Mouse (Mus musculus) adrenal gland, adult (tissue): ENCODE measurements at regions not wholly inside any gene's neighbourhood (a gene's known extent, or its start where the extent isn't known, plus 50 kb on each side); places are given as distances from the start of the nearest gene placed in this dataset.

Experiments used
- DNase-seq, 2 experiments: peaks; one replicate each; pipeline ENCODE4 v3.0.0; 2022 to 2023; ENCODE audit warnings: low spot score in 1 of 2; ENCODE audit not compliant: inconsistent age in 2 of 2

DNA sequence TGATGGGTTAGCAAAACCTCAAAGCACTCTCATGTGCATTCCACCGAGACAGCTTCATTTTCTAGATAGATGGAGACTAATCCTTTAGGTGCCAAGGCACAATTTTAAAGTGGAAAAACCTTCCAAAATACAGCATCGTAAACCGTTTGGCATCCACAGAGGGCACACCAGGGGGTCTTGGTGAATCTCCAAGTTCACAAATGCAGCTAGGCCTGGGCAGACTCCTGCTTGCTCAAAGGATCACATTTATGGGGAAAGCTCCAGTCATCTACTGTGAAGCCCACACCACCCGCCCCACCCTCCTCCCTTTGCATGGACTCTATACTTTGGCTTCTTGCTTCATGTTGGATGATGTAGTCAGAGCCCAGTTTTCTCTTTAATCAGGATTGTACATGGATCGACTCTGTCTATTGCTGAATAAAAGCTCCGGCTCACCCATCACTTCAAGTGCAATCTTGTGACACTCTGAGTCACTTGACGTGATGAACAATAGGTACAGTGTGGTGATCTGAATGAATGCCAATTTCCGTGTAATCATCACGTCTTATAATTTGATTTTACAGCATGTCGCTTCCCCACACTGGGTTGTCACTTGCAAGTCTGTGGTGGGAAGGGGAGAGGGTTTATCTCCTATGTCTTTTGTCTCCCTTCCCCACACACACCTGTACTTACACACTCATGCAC, 129.2 kb upstream of the Pkdcc start:
- no peak for DNase-seq

DNA sequence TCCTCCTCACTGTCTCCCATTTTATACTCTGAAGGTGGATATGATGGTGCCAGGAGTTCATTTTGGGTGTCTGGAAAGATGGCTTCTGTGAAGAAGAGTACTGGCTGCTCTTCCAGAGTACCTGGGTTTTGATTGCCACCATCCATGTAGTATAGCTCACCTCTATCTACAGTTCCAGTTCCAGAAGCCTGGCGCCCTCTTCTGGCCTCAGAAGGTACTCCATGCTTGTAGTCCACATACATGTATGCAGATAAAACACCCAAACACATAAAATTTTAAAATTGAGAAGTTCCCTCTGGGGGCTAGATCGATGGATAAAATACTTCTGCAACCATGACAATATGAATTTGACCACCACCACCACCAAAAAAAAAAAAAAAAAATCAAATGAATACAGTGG, 128.4 kb upstream of the Pkdcc start:
- DNase-seq = no peak

DNA sequence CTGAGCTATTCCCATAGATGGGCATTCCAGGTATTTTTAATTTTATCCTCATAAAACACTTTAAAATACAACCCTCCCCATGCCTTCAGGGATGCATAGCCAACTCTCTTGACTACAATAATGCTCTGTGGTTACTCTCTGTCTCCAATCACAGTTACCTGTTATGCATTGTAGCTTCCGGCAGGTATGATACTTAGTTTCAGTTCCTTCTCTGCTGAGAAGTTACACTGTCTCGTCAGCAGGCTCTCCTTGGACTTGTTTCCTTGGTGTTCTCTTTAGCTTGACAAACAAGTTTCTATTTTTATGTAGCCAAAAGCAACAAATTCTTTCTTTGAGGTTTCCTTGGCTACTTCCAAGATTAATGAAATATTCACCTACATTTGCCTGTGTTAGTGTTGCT, 126.6 kb upstream of the Pkdcc start:
- DNase-seq = no peak

DNA sequence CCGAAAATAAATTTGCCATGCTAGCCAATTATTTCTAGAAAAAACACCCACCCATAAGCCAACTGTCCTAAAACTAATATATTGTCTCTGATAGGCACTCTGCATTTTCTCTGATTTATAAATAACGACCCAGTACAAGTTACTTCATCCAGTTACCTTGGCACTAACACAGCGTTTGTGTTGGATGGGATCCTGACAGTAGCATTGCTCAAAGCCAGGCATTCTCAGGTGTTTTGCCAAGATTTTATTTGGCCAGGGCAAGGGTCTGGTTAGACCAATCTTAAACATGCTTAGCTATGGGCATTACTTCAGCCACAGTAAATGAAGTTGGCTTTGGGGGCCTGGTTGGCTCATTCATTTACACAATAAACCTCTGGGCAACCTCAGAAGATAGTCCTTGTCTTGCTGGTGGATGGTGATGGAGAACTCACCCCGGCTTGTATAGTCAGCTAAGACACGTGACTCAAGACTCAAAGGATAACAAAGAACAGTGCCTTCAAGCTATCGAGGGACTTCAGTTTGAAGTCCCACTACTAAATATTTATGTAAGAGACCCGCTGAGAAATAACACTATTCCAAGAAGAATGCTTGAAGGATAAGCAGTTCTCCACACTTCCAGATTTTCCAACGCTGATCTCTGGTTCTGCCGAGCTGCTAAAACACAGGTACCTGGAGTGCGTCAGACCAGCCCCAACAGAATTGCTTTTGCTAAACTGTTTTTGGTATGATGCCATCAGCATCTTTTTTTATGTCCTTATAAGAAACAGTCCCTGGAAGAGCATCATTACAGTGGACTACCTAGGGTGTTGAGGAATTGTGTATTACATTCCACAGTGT, 125.0 kb upstream of the Pkdcc start:
- no peak for DNase-seq

DNA sequence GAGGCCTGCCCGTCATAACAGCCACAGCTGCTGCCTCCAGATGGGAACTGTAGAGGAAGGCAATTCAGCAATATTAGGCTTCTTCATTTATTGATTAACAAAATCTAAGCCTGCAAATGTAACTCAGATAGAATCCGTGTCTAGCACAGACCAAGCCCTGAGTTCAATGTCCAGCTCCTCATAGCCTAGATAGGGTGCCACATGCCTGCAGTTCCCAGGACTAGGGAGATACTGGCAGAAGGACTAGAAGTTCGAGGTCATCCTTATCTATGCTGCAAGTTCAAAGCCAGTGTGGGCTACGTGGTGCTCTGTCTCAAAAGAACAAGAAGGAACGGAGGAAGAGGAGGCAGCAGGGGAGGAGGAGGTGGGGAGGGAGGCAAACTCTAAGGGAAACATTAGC, 121.2 kb upstream of the Pkdcc start:
- no peak for DNase-seq

DNA sequence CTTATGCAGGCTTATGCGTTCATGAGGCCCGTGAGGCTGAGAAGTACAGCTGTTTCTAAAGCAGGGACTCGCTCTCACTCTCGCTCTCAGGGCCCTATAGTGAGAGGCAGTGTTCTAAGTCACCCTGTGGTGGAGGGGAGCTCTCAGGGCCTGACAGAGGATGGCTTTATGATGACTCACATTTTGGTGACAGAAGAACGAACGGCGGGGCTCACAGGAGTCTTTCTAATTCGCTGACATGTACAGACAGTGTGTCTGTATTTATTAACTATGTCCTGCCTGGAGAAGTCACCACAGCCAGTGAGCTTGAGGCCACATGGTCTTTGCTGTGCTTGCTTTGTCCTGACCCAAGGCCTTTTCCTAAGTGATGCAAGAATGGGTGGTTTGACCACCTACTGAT, 118.6 kb upstream of the Pkdcc start:
- peak in 1 of 2 experiments; percentile 58 for DNase-seq

DNA sequence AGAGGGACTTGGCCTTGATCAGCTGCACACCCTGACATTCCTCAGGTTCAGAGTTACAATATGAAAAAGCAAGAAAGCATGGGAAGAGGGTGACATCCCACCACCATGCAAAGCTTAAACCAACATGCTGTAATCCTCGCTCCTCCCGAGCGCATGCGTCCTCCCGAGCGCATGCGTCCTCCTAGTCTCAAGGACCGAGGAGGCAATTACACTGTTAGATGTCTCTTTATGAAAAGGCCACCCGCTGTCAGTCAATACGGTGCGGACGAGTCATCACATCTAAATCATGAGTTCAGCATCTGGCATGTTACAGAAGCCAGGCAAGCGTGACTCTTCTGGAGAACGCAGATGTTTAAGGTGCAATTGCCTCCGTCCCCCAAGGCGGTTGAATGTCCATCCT, 117.1 kb upstream of the Pkdcc start:
- DNase-seq = no peak

DNA sequence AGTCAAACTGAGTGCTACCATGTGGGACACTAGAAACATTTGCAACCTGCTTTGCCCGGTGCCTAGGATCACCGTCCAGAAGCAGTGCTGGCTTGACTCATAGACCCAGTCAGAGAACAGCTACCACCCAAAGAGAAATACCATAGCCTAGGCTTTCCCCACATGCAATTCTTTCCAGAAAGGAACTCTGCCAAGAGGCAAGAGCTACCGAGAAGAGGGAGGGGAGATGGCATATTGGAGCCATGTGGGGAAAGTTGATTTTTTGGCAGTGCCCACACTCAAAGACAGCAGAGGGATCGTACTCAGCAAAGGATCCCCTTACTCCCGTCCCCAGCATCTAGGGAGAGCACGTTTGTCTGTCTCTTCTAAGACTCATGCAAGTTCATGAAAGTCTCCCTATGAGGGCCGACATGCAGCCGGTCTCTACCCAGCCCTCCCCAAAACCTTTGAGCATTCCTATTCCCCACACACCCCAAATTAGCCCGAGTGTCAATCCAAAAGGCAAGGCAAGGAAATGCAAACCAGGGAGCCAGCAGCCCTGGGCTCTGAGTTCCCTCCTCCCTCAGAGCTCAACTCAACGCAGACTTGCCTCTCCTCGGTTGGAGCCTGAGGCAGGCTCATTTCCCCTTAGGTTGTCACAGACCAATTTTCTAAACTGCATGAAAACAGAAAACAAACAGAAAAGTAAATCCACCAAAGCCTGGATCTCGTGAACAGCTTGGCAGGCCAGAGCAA, 116.2 kb upstream of the Pkdcc start:
- DNase-seq = no peak

DNA sequence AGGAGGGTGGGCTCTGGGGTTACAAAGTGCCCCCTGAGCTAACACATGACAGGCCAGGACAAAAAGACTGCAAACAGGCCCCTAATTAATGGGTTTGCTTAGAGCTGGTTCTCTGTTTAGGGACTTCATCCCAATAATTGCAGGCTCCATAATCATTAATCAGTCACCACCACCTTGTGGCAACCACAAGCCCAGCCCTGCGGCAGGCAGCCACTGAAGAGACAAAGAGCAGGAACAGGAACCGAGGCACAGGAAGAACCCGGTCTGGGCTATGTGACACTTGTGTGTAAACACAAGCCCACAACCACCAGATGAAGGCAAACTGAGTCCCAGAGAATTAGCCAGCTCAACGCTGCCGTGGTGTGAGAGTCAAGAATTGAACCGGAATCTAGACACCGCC, 114.1 kb upstream of the Pkdcc start:
- no peak for DNase-seq

DNA sequence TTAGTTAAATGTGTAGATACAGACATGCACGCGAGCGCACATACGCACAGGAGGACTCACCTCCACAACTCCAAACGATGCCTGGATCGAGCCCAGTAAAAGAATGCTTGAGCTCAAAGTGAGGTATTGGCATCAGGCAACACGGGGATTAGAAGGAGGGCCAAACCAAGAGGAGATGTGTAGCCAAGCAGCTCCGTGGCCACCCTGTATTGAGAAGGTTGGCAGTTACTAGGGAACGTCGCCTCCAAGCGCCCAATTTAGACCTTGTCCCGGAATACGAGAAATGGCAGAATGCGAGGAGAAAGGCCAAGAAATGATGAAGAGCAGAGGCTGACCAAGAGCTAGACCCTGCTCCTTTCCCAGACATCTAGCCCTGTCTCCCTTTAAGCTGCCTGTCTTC, 113.3 kb upstream of the Pkdcc start:
- DNase-seq = no peak

DNA sequence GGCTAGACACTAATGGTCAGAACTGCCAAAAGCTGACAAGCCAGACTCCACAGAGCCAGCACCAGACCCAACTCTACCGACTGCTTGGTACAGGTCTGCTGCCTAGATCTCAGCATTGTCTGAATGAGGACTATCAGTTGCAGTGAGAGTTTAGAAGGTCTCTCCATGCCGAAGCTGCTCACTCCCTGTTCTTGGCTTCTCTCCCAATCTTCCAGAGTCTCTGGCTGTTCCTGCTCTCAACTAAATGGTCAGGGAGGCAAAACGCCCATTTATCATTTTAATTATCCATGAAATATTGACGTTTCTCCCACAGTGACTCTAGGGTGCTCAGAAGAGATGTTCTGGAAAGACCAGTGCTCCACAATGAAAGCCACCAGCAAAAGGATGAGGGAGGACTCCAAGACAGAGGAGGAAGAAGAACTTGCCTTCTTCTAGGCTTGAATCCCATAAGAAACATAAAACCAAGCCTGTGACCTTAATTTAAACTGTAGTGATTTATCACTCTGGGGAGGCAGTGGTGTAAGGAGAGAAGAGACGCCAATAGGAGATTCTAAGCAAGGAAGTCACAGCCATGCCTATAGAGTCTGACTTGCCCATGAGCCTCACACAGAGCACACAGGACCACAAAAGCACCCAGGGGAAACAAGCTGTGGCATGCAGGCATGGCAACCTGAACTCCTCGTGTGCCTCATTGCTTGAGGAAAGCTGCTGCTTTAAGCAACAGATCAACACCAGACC, 112.2 kb upstream of the Pkdcc start:
- peak in 1 of 2 experiments; percentile 24 for DNase-seq

DNA sequence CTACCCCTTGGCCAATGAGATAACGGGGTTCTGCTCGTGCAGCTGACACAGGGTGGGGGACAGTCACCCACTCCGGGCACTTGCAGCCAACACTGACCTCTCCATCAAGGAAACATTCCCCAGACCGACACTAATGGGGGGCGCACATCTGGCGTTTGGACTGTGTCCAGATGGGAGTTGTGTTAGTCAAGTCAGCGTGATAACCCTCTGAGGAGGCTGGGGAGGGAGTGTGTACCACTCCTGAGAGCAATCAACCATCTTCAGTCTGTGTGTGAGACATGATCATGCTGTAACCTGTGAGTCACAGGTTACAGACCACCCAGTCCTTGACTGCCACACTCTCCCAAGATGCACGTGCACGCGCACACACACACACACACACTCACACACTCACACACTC, 106.9 kb upstream of the Pkdcc start:
- DNase-seq = no peak

DNA sequence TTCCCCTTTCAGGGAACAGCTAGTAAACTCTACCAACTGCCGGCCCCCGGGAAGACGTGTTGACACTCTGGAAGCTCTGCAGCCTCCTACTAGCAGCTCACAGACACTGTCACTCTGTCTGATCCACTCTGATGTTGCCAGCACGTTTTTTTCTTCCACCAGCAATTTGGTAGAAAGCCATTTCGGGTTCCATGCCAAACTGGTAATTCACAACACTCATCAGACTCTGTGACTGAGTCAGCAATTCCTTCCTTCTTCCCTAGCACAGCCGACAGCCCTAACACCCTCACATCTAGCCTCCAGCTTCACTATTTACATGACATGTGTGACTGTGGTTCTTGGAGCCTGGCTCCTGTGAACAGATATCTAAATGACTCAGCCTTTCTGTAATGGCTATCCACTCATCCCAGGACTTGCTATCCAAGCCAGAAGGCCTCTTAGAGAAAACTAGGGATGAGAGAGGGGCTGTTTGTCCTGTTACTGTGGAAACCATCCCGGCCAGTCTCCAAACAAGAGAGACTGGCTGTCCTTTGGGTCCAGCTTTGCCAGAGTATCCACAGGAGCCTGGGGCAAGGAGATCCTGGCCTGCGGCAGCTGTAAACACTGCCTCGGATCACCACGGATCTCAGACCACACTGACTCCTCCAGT, 105.2 kb upstream of the Pkdcc start:
- peak in 1 of 2 experiments; percentile 63 for DNase-seq

DNA sequence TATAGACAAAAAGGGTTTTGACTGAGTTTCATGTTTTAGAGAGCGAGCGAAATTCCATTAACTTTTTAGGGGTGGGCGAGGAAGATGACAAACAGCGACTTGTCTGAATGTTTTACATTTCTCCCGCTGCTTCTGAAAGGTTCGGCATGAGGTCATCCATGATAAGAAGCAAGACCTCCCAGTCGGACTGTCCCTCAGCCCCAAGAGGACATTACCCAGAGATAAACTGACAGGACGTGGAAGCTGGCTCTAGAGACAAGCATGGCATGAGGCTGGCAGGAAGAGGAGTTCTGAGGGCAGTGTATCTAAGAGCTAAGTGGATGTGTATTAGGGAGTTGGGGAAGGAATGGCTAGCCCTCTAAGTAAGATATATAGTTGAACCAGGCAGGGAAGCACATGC, 104.5 kb upstream of the Pkdcc start:
- no peak for DNase-seq

DNA sequence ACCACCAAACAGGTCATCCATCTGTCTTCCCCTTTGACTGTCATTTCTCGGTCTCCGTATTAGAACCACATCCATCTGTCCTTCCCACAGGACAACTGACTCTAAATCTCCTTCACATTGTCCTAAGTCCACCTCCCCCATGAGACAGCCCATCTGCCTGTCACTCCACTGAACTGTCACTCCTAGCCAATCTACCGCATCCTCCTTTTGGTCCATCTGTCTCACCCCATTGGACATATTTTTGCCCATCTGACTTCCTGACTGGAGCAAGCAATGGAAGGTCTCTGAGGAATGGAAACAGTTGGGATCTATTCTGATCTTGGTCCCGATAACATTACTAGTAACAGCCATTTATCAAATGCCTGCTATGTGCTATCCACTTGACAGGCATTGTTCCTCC, 99.9 kb upstream of the Pkdcc start:
- no peak for DNase-seq

DNA sequence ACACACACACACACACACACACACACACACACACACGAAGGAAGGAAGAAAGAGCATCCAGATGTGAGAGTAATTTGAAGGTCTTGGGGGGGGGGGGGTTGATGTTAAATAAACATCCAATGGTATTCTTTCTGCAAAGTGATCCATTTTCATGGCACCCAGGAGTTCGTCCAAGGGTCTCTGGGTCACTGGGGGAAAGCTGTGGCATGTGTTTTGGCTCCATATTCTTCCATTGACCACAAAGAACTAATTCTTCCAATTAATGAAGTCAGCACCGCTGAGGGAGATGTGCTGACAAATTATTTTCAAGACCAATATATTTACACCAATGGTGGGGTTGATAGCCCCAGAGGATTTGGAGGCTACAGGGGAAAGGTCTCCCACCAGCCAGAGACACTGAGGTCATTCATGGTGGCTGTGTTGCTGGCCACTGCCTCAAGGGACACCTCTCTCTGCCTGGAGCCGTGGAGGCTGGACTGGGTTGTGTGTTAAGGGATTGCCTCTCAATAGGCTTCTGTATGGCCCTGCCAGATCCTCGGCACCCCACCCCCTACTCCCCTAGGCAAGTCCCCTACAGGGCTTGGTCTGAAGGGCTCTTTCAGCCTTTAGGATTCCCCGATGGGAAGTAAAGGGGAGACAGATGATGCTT, 99.1 kb upstream of the Pkdcc start:
- no peak for DNase-seq

DNA sequence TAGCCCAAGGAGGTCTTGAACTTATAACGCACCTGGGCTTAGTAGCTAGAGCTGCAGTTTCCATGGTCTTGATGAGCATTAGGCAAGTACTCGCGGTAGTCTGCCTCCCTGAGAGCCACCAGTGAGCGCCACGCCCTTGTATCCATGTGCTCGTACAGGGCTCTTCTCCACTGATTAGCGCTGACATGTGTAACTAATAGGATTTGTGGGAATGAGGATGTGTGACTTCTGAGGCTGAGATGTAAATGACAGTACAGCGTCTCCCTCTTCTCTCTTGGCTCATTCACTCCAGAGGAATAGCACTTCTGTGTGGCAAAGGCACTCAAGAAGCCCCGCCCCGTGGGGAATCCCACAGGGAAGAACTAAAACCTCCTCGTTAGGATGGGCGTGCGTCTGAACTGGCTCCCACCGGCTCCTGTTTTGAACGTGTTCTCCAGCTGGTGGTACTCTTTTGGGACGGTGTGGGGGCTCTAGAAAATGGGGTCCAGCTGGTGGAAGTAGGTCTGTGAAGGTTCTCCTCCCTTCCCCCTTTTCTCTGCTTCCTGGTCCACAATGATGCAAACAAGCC, 94.3 kb upstream of the Pkdcc start:
- no peak for DNase-seq

DNA sequence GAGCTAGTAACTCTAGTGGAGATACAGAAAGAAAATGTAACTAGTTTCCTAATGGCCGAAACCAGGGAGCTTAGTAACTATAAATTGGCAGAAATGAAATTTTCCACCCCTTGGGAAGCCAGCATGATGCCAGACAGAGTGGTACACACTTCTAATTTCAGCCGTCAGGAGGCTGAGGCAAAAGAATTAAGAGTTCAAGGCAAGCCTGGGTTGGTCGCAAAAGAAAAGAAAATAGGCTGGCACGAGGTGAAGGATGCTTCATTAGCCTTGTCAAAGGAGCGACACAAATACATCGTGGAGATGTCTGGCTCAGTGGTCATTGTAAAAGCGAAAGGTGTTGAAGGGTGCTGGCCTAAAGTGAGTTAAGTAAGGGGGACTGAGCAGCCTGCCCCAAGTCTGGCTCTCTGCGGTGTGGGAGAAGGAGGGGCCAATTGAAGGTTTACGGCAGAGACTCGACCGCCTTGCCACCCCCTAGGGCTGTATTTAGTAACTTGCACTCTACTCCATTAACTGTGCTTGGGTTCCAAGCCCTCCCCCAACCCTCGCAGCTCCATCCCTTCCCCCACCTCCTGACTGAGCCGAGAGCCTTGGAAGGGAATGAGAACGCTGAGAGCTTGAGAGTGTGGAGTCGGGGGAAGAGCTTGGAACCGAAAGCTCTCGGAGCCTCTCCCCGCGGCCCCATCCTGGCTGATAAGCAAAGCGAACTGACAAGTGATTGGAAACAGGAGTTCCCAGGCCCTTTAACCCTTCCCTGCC, 92.4 kb upstream of the Pkdcc start:
- peak; percentile 56 to 87 for DNase-seq

DNA sequence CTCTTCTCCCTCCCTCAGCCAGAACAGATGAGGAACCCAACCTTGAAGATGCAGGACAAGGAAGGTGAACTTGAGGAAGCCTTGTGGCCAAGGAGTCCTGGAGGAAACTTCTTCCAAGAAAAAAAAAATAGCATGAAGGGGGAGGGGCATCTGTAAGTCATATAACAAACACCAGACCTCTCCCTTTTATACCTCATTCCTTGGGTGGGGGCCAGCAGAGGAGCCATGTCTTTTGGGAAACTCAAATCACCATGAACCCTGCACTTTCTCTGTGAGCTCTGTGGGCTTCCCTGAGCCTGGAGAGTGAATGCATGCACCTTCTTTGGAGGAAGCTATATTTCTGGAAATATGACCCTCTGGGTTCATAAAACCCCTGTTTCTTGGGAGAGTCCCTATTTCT, 90.0 kb upstream of the Pkdcc start:
- DNase-seq = no peak
